Mouse (Mus musculus): ENCODE results near the gene Il22ra1. TPM values are rescaled to one million over a fixed set of nuclear protein-coding genes. Genes with fewer than 3 reads are reported as not detected.
A peak's percentile ranks its signal among the peaks of the same experiment; 100 is the strongest.

Il22ra1 gene
- polyA plus RNA-seq, 1 experiment from 2014 or later, result not detected

- 86% methylated on average over 4 of the region's 4 CpGs for WGBS
- no peaks in the 10 kb centered on the region for H3K4me1 ChIP-seq (ENCODE audit: control insufficient read depth, insufficient read depth, low read length)
- no peak overlapping the region for H3K4me3 ChIP-seq (replicated peaks; ENCODE audit: low read depth, low read length)
- H3K9me3 ChIP-seq (ENCODE audit: control insufficient read depth, low read length), result no peaks in the 10 kb centered on the region
- H3K9ac ChIP-seq (replicated peaks; ENCODE audit: low read length), result no peak overlapping the region
- DNase-seq, result no peak
- no peak for ATAC-seq (ENCODE audit: low FRiP score, low TSS enrichment)
- H3K36me3 ChIP-seq (ENCODE audit: control insufficient read depth, insufficient read depth, low read length), result no peaks in the 10 kb centered on the region
- H3K27ac ChIP-seq (replicated peaks; ENCODE audit: low read depth, low read length), result no peak overlapping the region
- peaks cover 5% of the 10 kb centered on the region; the same call in 1 of the 2 replicates for H3K27me3 ChIP-seq (ENCODE audit: control insufficient read depth, insufficient read depth, low read length)
- H3K4me2 ChIP-seq (ENCODE audit: low read length), result no peak overlapping the region
These were observed 35.1 kb upstream of the Il22ra1 start for GRCm38 (mm10) chr4:135692916-135693315.

GRCm38 (mm10) chr4:135698498-135698897, 29.5 kb upstream of the Il22ra1 start:
- no peak for ATAC-seq (ENCODE audit: low FRiP score, low TSS enrichment)
- no peak overlapping the region for H3K9ac ChIP-seq (replicated peaks; ENCODE audit: low read length)
- no peaks in the 10 kb centered on the region for H3K4me1 ChIP-seq (ENCODE audit: control insufficient read depth, insufficient read depth, low read length)
- DNase-seq, result no peak
- no peaks in the 10 kb centered on the region for H3K36me3 ChIP-seq (ENCODE audit: control insufficient read depth, insufficient read depth, low read length)
- H3K4me2 ChIP-seq (ENCODE audit: low read length), result no peak overlapping the region
- H3K9me3 ChIP-seq (ENCODE audit: control insufficient read depth, low read length), result no peaks in the 10 kb centered on the region
- no peak overlapping the region for H3K27ac ChIP-seq (replicated peaks; ENCODE audit: low read depth, low read length)
- H3K27me3 ChIP-seq (ENCODE audit: control insufficient read depth, insufficient read depth, low read length), result no peaks in the 10 kb centered on the region
- H3K4me3 ChIP-seq (replicated peaks; ENCODE audit: low read depth, low read length), result no peak overlapping the region
- 73% methylated on average over 7 of the region's 7 CpGs for WGBS

- Histone ChIP-seq H3K27ac (replicated peaks; ENCODE audit: low read depth, low read length) (no peak overlapping the region), H3K9ac (replicated peaks; ENCODE audit: low read length) (no peak overlapping the region), H3K4me3 (replicated peaks; ENCODE audit: low read depth, low read length) (no peak overlapping the region), H3K27me3 (ENCODE audit: control insufficient read depth, insufficient read depth, low read length) (no peaks in the 10 kb centered on the region), H3K9me3 (ENCODE audit: control insufficient read depth, low read length) (no peaks in the 10 kb centered on the region), H3K4me1 (ENCODE audit: control insufficient read depth, insufficient read depth, low read length) (no peaks in the 10 kb centered on the region; the same call in 1 of the 2 replicates), H3K4me2 (ENCODE audit: low read length) (no peak overlapping the region), H3K36me3 (ENCODE audit: control insufficient read depth, insufficient read depth, low read length) (no peaks in the 10 kb centered on the region)
- no peak for DNase-seq
- ATAC-seq (ENCODE audit: low FRiP score, low TSS enrichment), result no peak
- WGBS, result 82% methylated on average over 13 of the region's 13 CpGs
These were observed 24.5 kb upstream of the Il22ra1 start for GRCm38 (mm10) chr4:135703497-135703896.

- H3K4me1 ChIP-seq (ENCODE audit: control insufficient read depth, insufficient read depth, low read length), result no peaks in the 10 kb centered on the region; the same call in 1 of the 2 replicates
- WGBS, result 41% methylated on average over 6 of the region's 6 CpGs
- H3K9me3 ChIP-seq (ENCODE audit: control insufficient read depth, low read length), result no peaks in the 10 kb centered on the region
- no peak overlapping the region for H3K27ac ChIP-seq (replicated peaks; ENCODE audit: low read depth, low read length)
- H3K4me3 ChIP-seq (replicated peaks; ENCODE audit: low read depth, low read length), result no peak overlapping the region
- H3K4me2 ChIP-seq (ENCODE audit: low read length), result no peak overlapping the region
- ATAC-seq (ENCODE audit: low FRiP score, low TSS enrichment), result no peak
- DNase-seq, result no peak
- no peaks in the 10 kb centered on the region for H3K36me3 ChIP-seq (ENCODE audit: control insufficient read depth, insufficient read depth, low read length)
- no peak overlapping the region for H3K9ac ChIP-seq (replicated peaks; ENCODE audit: low read length)
- no peaks in the 10 kb centered on the region for H3K27me3 ChIP-seq (ENCODE audit: control insufficient read depth, insufficient read depth, low read length)
These were observed 24.0 kb upstream of the Il22ra1 start for GRCm38 (mm10) chr4:135704016-135704415.

DNA sequence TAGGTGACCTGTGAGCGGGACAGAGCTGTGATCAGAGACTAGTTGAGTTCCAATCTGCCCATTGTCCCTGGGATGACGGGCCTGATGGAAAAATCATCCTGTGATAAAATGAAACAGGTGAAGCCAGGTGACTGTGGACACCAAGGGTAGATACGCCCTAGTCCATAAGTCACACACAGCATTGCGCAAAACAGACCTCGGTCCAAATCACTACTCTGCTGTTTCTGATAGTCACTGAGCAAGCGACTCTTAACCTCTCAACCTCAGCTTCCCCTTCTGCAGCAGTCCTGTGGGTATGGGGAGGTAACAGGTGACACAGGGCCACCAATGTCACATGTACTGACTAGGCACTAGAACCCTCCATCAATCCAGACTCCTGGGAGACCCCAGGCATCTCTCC, 21.9 kb upstream of the Il22ra1 start:
- H3K27me3 ChIP-seq (ENCODE audit: control insufficient read depth, insufficient read depth, low read length), result no peaks in the 10 kb centered on the region
- no peak overlapping the region for H3K4me3 ChIP-seq (replicated peaks; ENCODE audit: low read depth, low read length)
- ATAC-seq (ENCODE audit: low FRiP score, low TSS enrichment) (no peak), DNase-seq (no peak)
- H3K4me1 ChIP-seq (ENCODE audit: control insufficient read depth, insufficient read depth, low read length), result no peaks in the 10 kb centered on the region; the same call in 1 of the 2 replicates
- H3K27ac ChIP-seq (replicated peaks; ENCODE audit: low read depth, low read length), result no peak overlapping the region
- no peaks in the 10 kb centered on the region for H3K36me3 ChIP-seq (ENCODE audit: control insufficient read depth, insufficient read depth, low read length)
- no peak overlapping the region for H3K4me2 ChIP-seq (ENCODE audit: low read length)
- no peak overlapping the region for H3K9ac ChIP-seq (replicated peaks; ENCODE audit: low read length)
- WGBS, result 95% methylated on average over 6 of the region's 6 CpGs
- H3K9me3 ChIP-seq (ENCODE audit: control insufficient read depth, low read length), result no peaks in the 10 kb centered on the region

DNA sequence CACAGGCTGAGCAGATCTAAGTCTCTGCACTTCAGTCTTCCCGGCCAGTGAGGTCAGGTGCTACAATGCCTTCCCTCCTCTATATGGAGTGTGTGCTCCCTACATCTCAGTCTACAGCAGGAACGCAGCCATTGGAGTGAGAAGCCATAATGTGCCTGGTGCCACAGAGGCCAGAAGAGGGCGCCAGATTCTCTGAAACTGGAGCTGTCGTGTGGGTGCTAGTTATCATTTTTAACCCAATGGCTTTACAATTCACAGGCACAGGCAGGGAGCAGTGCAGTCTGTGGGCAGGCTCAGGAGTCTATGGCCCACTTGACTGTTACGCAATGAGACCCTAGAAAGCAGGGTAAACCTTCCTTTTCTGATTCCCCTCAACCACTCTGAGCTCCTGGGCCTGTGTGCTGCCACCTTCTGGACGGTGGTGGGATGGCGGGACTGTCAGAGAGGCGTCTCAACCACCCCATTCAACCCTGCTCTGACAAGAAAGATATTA, 18.9 kb upstream of the Il22ra1 start:
- H3K4me1 ChIP-seq (ENCODE audit: control insufficient read depth, insufficient read depth, low read length), result no peaks in the 10 kb centered on the region
- ATAC-seq (ENCODE audit: low FRiP score, low TSS enrichment), result no peak
- 11% methylated on average over 8 of the region's 8 CpGs for WGBS

GRCm38 (mm10) chr4:135709621-135710020, 18.4 kb upstream of the Il22ra1 start:
- no peaks in the 10 kb centered on the region for H3K9me3 ChIP-seq (ENCODE audit: control insufficient read depth, low read length)
- no peak overlapping the region for H3K9ac ChIP-seq (replicated peaks; ENCODE audit: low read length)
- ATAC-seq (ENCODE audit: low FRiP score, low TSS enrichment), result no peak
- WGBS, result 66% methylated on average over 11 of the region's 11 CpGs
- H3K36me3 ChIP-seq (ENCODE audit: control insufficient read depth, insufficient read depth, low read length), result no peaks in the 10 kb centered on the region
- no peak overlapping the region for H3K4me3 ChIP-seq (replicated peaks; ENCODE audit: low read depth, low read length)
- H3K4me2 ChIP-seq (ENCODE audit: low read length), result no peak overlapping the region
- DNase-seq, result no peak
- no peaks in the 10 kb centered on the region for H3K4me1 ChIP-seq (ENCODE audit: control insufficient read depth, insufficient read depth, low read length)
- H3K27ac ChIP-seq (replicated peaks; ENCODE audit: low read depth, low read length), result no peak overlapping the region
- no peaks in the 10 kb centered on the region for H3K27me3 ChIP-seq (ENCODE audit: control insufficient read depth, insufficient read depth, low read length)

More for the DNA sequence above, 18.9 kb upstream of the Il22ra1 start:
- Histone ChIP-seq H3K27ac (replicated peaks; ENCODE audit: low read depth, low read length) (no peak overlapping the region), H3K4me2 (ENCODE audit: low read length) (peak overlapping the region; percentile 32; the same call in 1 of the 2 replicates), H3K9ac (replicated peaks; ENCODE audit: low read length) (no peak overlapping the region), H3K27me3 (ENCODE audit: control insufficient read depth, insufficient read depth, low read length) (no peaks in the 10 kb centered on the region), H3K36me3 (ENCODE audit: control insufficient read depth, insufficient read depth, low read length) (no peaks in the 10 kb centered on the region), H3K4me3 (replicated peaks; ENCODE audit: low read depth, low read length) (no peak overlapping the region), H3K9me3 (ENCODE audit: control insufficient read depth, low read length) (no peaks in the 10 kb centered on the region)
- DNase-seq, result peak; percentile 77

DNA sequence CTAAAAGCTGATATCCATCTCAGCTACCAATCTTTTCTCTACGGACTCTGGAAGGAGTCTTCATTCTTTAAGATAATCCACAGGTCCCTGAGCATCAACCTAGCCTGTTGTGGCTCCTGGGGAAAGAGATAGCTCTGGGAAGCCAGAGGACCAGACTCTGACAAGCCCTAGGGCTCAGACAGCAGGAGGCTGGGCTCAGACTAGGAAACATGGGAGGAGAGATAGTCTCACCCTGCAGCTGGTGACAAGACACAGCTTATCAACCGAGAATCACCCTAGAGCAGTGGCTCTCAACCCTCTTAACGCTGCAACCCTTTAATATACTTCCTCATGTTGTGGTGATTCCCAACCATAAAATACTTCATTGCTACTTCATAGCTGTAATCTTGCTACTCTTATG, 17.6 kb upstream of the Il22ra1 start:
- ATAC-seq (ENCODE audit: low FRiP score, low TSS enrichment), result no peak
- Histone ChIP-seq H3K27ac (replicated peaks; ENCODE audit: low read depth, low read length) (no peak overlapping the region), H3K4me1 (ENCODE audit: control insufficient read depth, insufficient read depth, low read length) (no peaks in the 10 kb centered on the region), H3K4me3 (replicated peaks; ENCODE audit: low read depth, low read length) (no peak overlapping the region), H3K36me3 (ENCODE audit: control insufficient read depth, insufficient read depth, low read length) (no peaks in the 10 kb centered on the region), H3K27me3 (ENCODE audit: control insufficient read depth, insufficient read depth, low read length) (no peaks in the 10 kb centered on the region), H3K4me2 (ENCODE audit: low read length) (no peak overlapping the region), H3K9ac (replicated peaks; ENCODE audit: low read length) (no peak overlapping the region), H3K9me3 (ENCODE audit: control insufficient read depth, low read length) (no peaks in the 10 kb centered on the region)
- no peak for DNase-seq
- WGBS, result 88% methylated on average over 3 of the region's 3 CpGs

DNA sequence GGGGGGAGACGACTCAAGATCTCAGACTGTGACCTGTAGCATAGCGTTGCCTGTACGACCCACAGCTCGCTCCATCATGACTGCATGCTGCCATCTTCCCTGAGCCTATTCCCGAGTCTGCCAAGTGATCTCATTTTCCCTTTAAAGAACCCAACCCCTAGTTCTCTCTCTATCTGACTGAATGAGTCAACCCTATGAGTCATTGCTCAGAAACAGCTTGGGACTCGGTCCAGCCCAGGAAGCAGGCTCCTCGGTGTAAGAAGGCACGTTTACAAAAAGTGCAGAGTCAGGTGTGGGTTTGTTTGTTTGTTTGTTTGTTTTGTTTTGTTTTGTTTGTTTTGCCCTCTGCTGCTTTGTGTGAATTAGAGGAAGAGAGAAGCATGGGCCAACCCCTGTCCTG, 13.2 kb upstream of the Il22ra1 start:
- H3K4me3 ChIP-seq (replicated peaks; ENCODE audit: low read depth, low read length), result no peak overlapping the region
- 92% methylated on average over 8 of the region's 8 CpGs for WGBS
- H3K9me3 ChIP-seq (ENCODE audit: control insufficient read depth, low read length), result no peaks in the 10 kb centered on the region
- H3K27ac ChIP-seq (replicated peaks; ENCODE audit: low read depth, low read length), result no peak overlapping the region
- no peaks in the 10 kb centered on the region for H3K36me3 ChIP-seq (ENCODE audit: control insufficient read depth, insufficient read depth, low read length)
- no peaks in the 10 kb centered on the region for H3K4me1 ChIP-seq (ENCODE audit: control insufficient read depth, insufficient read depth, low read length)
- ATAC-seq (ENCODE audit: low FRiP score, low TSS enrichment), result no peak
- no peak for DNase-seq
- no peak overlapping the region for H3K4me2 ChIP-seq (ENCODE audit: low read length)
- no peaks in the 10 kb centered on the region for H3K27me3 ChIP-seq (ENCODE audit: control insufficient read depth, insufficient read depth, low read length)
- no peak overlapping the region for H3K9ac ChIP-seq (replicated peaks; ENCODE audit: low read length)
